Mouse (Mus musculus): ENCODE data around the gene Zc3h7b. TPM values are rescaled to one million over a fixed set of nuclear protein-coding genes. Genes with fewer than 3 reads are reported as not detected.
A peak's percentile ranks its signal among the peaks of the same experiment; 100 is the strongest.

The Zc3h7b gene
- polyA plus RNA-seq, 1 experiment from 2014 or later, result 57.5 TPM

- Histone ChIP-seq H3K36me3 (peaks cover 32% of the 10 kb centered on the region), H3K4me1 (peaks cover 37% of the 10 kb centered on the region), H3K4me3 (no peak overlapping the region), H3K9me3 (replicated peaks) (no peaks in the 10 kb centered on the region), H3K27ac (no peak overlapping the region), H3K27me3 (ENCODE audit: low read depth, poor library complexity, severe bottlenecking) (no peaks in the 10 kb centered on the region)
- 75% methylated on average over 7 of the region's 7 CpGs for WGBS
- DNase-seq (ENCODE audit: low spot score), result no peak
Observed at GRCm38 (mm10) chr15:81812696-81813631, 68.1 kb downstream of the Zc3h7b start.

- peaks cover 43% of the 10 kb centered on the region for H3K36me3 ChIP-seq
- H3K27me3 ChIP-seq (ENCODE audit: low read depth, poor library complexity, severe bottlenecking), result no peaks in the 10 kb centered on the region
- no peaks in the 10 kb centered on the region for H3K9me3 ChIP-seq (replicated peaks)
- 90% methylated on average over 5 of the region's 5 CpGs for WGBS
- peaks cover 37% of the 10 kb centered on the region for H3K4me1 ChIP-seq
- H3K27ac ChIP-seq, result no peak overlapping the region
- no peak overlapping the region for H3K4me3 ChIP-seq
- DNase-seq (ENCODE audit: low spot score), result no peak
Observed at GRCm38 (mm10) chr15:81813986-81814705, 69.3 kb downstream of the Zc3h7b start.

GRCm38 (mm10) chr15:81814716-81815370, 70.0 kb downstream of the Zc3h7b start:
- no peak for DNase-seq (ENCODE audit: low spot score)
- H3K4me3 ChIP-seq, result no peak overlapping the region
- peaks cover 50% of the 10 kb centered on the region for H3K36me3 ChIP-seq
- 92% methylated on average over 12 of the region's 12 CpGs for WGBS
- H3K9me3 ChIP-seq (replicated peaks), result no peaks in the 10 kb centered on the region
- H3K27me3 ChIP-seq (ENCODE audit: low read depth, poor library complexity, severe bottlenecking), result no peaks in the 10 kb centered on the region
- H3K4me1 ChIP-seq, result peaks cover 33% of the 10 kb centered on the region
- H3K27ac ChIP-seq, result no peak overlapping the region

- no peak overlapping the region for H3K27ac ChIP-seq
- 0 out of 2 replicates have a peak, but pooled peaks cover 3% of the 10 kb centered on the region for H3K4me1 ChIP-seq
- no peak for DNase-seq (ENCODE audit: low spot score)
- no peaks in the 10 kb centered on the region for H3K27me3 ChIP-seq (ENCODE audit: low read depth, poor library complexity, severe bottlenecking)
- H3K9me3 ChIP-seq (replicated peaks), result no peaks in the 10 kb centered on the region
- 89% methylated on average over 3 of the region's 3 CpGs for WGBS
- peaks cover 84% of the 10 kb centered on the region for H3K36me3 ChIP-seq
- H3K4me3 ChIP-seq, result no peak overlapping the region
Observed at GRCm38 (mm10) chr15:81818404-81818803, 73.5 kb downstream of the Zc3h7b start.

- DNase-seq (ENCODE audit: low spot score), result no peak
- no peaks in the 10 kb centered on the region for H3K27me3 ChIP-seq (ENCODE audit: low read depth, poor library complexity, severe bottlenecking)
- H3K4me3 ChIP-seq, result no peak overlapping the region
- H3K36me3 ChIP-seq, result peaks cover 90% of the 10 kb centered on the region
- H3K4me1 ChIP-seq, result no peaks in the 10 kb centered on the region
- 89% methylated on average over 3 of the region's 3 CpGs for WGBS
- no peaks in the 10 kb centered on the region for H3K9me3 ChIP-seq (replicated peaks)
- no peak overlapping the region for H3K27ac ChIP-seq
Observed at GRCm38 (mm10) chr15:81822631-81823030, 77.8 kb downstream of the Zc3h7b start.

GRCm38 (mm10) chr15:81824832-81825231, 80.0 kb downstream of the Zc3h7b start:
- WGBS, result 82% methylated on average over 3 of the region's 3 CpGs
- no peak overlapping the region for H3K27ac ChIP-seq
- DNase-seq (ENCODE audit: low spot score), result no peak
- H3K36me3 ChIP-seq, result peaks cover 73% of the 10 kb centered on the region
- H3K27me3 ChIP-seq (ENCODE audit: low read depth, poor library complexity, severe bottlenecking), result no peaks in the 10 kb centered on the region
- no peak overlapping the region for H3K4me3 ChIP-seq
- H3K9me3 ChIP-seq (replicated peaks), result no peaks in the 10 kb centered on the region
- H3K4me1 ChIP-seq, result no peaks in the 10 kb centered on the region

GRCm38 (mm10) chr15:81828426-81829207, 83.8 kb downstream of the Zc3h7b start:
- peaks cover 8% of the 10 kb centered on the region for H3K4me1 ChIP-seq
- no peak overlapping the region for H3K4me3 ChIP-seq
- peaks cover under 1% of the 10 kb centered on the region; the same call in 1 of the 2 replicates for H3K27me3 ChIP-seq (ENCODE audit: low read depth, poor library complexity, severe bottlenecking)
- DNase-seq (ENCODE audit: low spot score), result no peak
- H3K9me3 ChIP-seq (replicated peaks), result no peaks in the 10 kb centered on the region
- H3K27ac ChIP-seq, result no peak overlapping the region
- peaks cover 37% of the 10 kb centered on the region for H3K36me3 ChIP-seq
- WGBS, result 89% methylated on average over 7 of the region's 7 CpGs

- WGBS, result 79% methylated on average over 2 of the region's 2 CpGs
- H3K4me3 ChIP-seq, result no peak overlapping the region
- peaks cover 10% of the 10 kb centered on the region for H3K4me1 ChIP-seq
- peaks cover 31% of the 10 kb centered on the region for H3K36me3 ChIP-seq
- H3K27me3 ChIP-seq (ENCODE audit: low read depth, poor library complexity, severe bottlenecking), result peaks cover 6% of the 10 kb centered on the region
- no peak overlapping the region for H3K27ac ChIP-seq
- H3K9me3 ChIP-seq (replicated peaks), result no peaks in the 10 kb centered on the region
- no peak for DNase-seq (ENCODE audit: low spot score)
Observed at GRCm38 (mm10) chr15:81829208-81829580, 84.3 kb downstream of the Zc3h7b start.

GRCm38 (mm10) chr15:81830530-81830929, 85.7 kb downstream of the Zc3h7b start:
- Histone ChIP-seq H3K9me3 (replicated peaks) (no peaks in the 10 kb centered on the region), H3K4me3 (no peak overlapping the region), H3K27me3 (ENCODE audit: low read depth, poor library complexity, severe bottlenecking) (peaks cover 20% of the 10 kb centered on the region), H3K27ac (no peak overlapping the region), H3K4me1 (peaks cover 22% of the 10 kb centered on the region), H3K36me3 (peaks cover 18% of the 10 kb centered on the region)
- no peak for DNase-seq (ENCODE audit: low spot score)
- WGBS, result 94% methylated on average over 4 of the region's 4 CpGs

- WGBS, result 17% methylated on average over 24 of the region's 24 CpGs
Observed at GRCm38 (mm10) chr15:81831136-81831825, 86.4 kb downstream of the Zc3h7b start.

GRCm38 (mm10) chr15:81832219-81832618, 87.4 kb downstream of the Zc3h7b start:
- 96% methylated on average over 3 of the region's 3 CpGs for WGBS
- H3K4me1 ChIP-seq, result peaks cover 39% of the 10 kb centered on the region
- no peak overlapping the region for H3K4me3 ChIP-seq
- H3K27ac ChIP-seq, result no peak overlapping the region
- peaks cover 37% of the 10 kb centered on the region for H3K27me3 ChIP-seq (ENCODE audit: low read depth, poor library complexity, severe bottlenecking)
- DNase-seq (ENCODE audit: low spot score), result no peak
- 0 out of 2 replicates have a peak, but pooled peaks cover 10% of the 10 kb centered on the region for H3K36me3 ChIP-seq
- no peaks in the 10 kb centered on the region for H3K9me3 ChIP-seq (replicated peaks)

More at GRCm38 (mm10) chr15:81831136-81831825, 86.4 kb downstream of the Zc3h7b start:
- peaks cover 11% of the 10 kb centered on the region; the same call in 1 of the 2 replicates for H3K36me3 ChIP-seq
- peaks cover 27% of the 10 kb centered on the region for H3K27me3 ChIP-seq (ENCODE audit: low read depth, poor library complexity, severe bottlenecking)
- DNase-seq (ENCODE audit: low spot score), result peak; percentile 93
- no peaks in the 10 kb centered on the region for H3K9me3 ChIP-seq (replicated peaks)
- peak overlapping the region; percentile 21; the same call in 1 of the 2 replicates for H3K4me3 ChIP-seq
- peaks cover 30% of the 10 kb centered on the region for H3K4me1 ChIP-seq
- H3K27ac ChIP-seq, result 0 out of 2 replicates have a peak overlapping the region, but pooled peaks have one; percentile 31
